Mouse (Mus musculus) cerebellum, adult 2 months (tissue): ENCODE results near the gene Dennd5b.

Experiments
- CTCF ChIP-seq: fragments of 200-500 bp; IDR thresholded peaks from 2 replicates; pipeline ENCODE4 v1.5.1; 2011; ENCODE audit warnings: low read depth, mild to moderate bottlenecking, control low read depth, low read length, moderate library complexity, borderline replicate concordance; ENCODE audit not compliant: insufficient read depth
- POLR2A ChIP-seq: fragments of 200-500 bp; IDR thresholded peaks from 2 replicates; pipeline ENCODE4 v1.6.1; 2011; ENCODE audit warnings: low read length, control low read depth, borderline replicate concordance; ENCODE audit not compliant: insufficient read depth

DNA sequence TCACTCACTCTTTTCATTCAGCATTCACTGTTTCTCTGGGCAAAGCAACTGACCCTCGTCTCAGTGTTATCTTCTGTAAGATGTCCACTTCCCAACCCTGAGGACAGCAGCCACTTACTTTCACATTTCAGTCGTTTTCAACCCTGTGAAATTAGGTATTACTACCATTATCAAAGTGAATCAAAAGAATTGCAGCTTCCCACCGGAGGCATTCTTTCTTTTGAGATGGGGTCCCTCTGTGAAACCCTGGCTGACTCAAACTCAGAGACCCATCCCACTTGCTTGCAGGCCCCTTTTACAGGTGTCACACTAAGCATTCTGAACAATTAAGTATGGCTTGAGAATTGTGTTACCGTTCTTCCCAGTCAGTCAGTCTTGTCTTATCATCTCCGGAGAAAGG lies 159.6 kb downstream of the Dennd5b start:
- TF ChIP-seq CTCF (no peak), POLR2A (no peak)
